Mouse (Mus musculus) olfactory bulb, adult 2 months (tissue): ENCODE data around the gene Fhit.

Experiments
- CTCF ChIP-seq: fragments of 200-500 bp; IDR thresholded peaks from 2 replicates; pipeline ENCODE4 v1.5.1; 2012; ENCODE audit warnings: low read depth, mild to moderate bottlenecking, low read length, moderate library complexity; ENCODE audit not compliant: insufficient read depth
- POLR2A ChIP-seq: fragments of 200-500 bp; IDR thresholded peaks from 2 replicates; pipeline ENCODE4 v1.6.1; 2012; ENCODE audit warnings: mild to moderate bottlenecking, low read depth, low read length, moderate library complexity; ENCODE audit not compliant: insufficient read depth

DNA sequence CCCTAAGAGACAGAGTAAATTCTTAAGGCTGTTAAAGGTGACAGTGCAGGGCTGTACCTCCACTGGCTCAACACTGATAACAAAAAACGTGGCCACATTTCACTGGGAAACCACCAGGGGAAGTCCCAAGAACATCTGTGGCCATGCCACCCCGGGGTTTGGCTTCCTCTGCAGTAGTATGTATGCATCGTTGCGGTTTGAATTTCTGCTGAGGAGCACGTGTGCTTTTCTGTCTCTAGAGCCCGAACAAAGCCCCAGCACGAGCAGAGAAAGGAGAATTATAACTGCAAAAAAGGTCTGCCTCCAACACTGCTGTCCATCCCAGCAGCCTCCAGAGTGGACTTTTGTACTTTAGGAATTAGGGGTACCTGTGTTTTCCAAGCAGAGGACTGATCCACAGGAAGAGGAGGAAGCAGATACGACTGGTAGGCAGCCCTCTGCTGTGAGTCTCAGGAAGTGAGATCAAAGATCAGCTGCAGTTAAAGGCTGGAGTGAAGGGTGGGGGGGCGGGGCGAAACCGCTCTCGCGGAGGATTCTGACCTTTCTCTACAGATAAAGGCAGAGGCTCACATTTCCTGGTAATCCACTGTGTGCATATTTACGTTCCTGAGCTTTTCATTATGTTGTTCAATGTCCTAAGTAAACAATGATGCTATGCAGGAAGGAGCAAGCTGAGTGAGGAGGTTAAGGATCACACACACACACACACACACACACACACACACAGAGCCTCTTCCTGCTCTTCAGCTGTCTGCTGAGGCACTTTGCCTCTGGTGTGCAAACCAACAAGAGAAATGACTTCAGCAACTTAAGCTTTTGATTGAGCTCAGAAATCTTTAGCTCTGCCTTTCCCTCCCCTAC is 708.6 kb downstream of the Fhit start:
- TF ChIP-seq CTCF = no peak
- no peak for TF ChIP-seq POLR2A
